8 mouse cellular contexts compared by ENCODE assay signal in genomic region chr7:121975031-121975430, GRCm38 (mm10). TPM values are rescaled to one million over a fixed set of nuclear protein-coding genes. Genes with fewer than 3 reads are reported as not detected.
DNase-seq lines count a peak whose midpoint lies in the region; ATAC-seq and TF ChIP-seq lines count a peak whose summit lies in the region.

No protein-coding gene starts in this region.

- H3K36me3 ChIP-seq in stomach, postnatal 0 days (ENCODE audit: control insufficient read depth, insufficient read depth, low read length): peaks cover 5% of the 10 kb centered on the region; the same call in 1 of the 2 replicates

- no peak overlapping the region for H3K27ac ChIP-seq in gastrocnemius, adult 2 months
- H3K27ac ChIP-seq in stomach, postnatal 0 days (replicated peaks): no peak overlapping the region

- H3K9me3 ChIP-seq in stomach, postnatal 0 days (ENCODE audit: control insufficient read depth, low read length): no peaks in the 10 kb centered on the region

- H3K4me3 ChIP-seq in gastrocnemius, adult 2 months: no peak overlapping the region
- no peak overlapping the region for H3K4me3 ChIP-seq in stomach, postnatal 0 days (ENCODE audit: low read depth, low read length)

- DNase-seq in gastrocnemius, adult 2 months: peak; percentile 55
- no peak for DNase-seq in gastrocnemius, postnatal 25 days
- DNase-seq in urinary bladder, postnatal 14 days (ENCODE audit: low spot score): peak; percentile 79
- no peak for DNase-seq in urinary bladder, postnatal 10 days (ENCODE audit: low spot score)
- peak; percentile 74 to 88 for DNase-seq in cerebellum, postnatal 25 days
- peak; percentile 60 for DNase-seq in kidney, adult 9 months
- DNase-seq in stomach, postnatal 0 days (ENCODE audit: low spot score): peak; percentile 68

- WGBS in stomach, postnatal 0 days: 53% methylated on average over 4 of the region's 4 CpGs

- intact Hi-C loops in gastrocnemius, adult 2 months (cut with DNase I): loop anchor here (5.0 kb wide), 1 partner anchor 243 kb away; the partner anchor contains the start of gene Scnn1g

- no peaks in the 10 kb centered on the region for H3K4me1 ChIP-seq in stomach, postnatal 0 days (replicated peaks; ENCODE audit: control insufficient read depth, insufficient read depth)

- H3K4me2 ChIP-seq in stomach, postnatal 0 days (replicated peaks; ENCODE audit: low read depth): no peak overlapping the region

- ATAC-seq in megakaryocyte, adult 5-6 weeks (ENCODE audit: poor library complexity, severe bottlenecking): peak; percentile 66
- no peak for ATAC-seq in stomach, postnatal 0 days (ENCODE audit: low FRiP score, low TSS enrichment)

- no peak overlapping the region for H3K9ac ChIP-seq in stomach, postnatal 0 days (ENCODE audit: low read length)

- TF ChIP-seq EP300 in stomach, postnatal 0 days (optimal IDR thresholded peaks at IDR 0.05): no peak

- no peaks in the 10 kb centered on the region for H3K27me3 ChIP-seq in stomach, postnatal 0 days (ENCODE audit: control insufficient read depth, insufficient read depth, low read length)

- TF ChIP-seq CTCF in gastrocnemius, adult 2 months (IDR thresholded peaks at IDR 0.05): peak; percentile 67
- TF ChIP-seq CTCF in stomach, postnatal 0 days (IDR thresholded peaks at IDR 0.05; ENCODE audit: low read depth): peak; percentile 86

RNA-seq across cellular contexts. Expression of gene Cog7, which starts 6.5 kb away (rescaled TPM):
- 10 to 100 TPM; 10.5 to 13.9 TPM for total RNA-seq in gastrocnemius, adult 2 months (2021)
- 1 to 10 TPM; 8.3 to 8.7 TPM for total RNA-seq in gastrocnemius, postnatal 25 days (2021)
- total RNA-seq in megakaryocyte, adult 5-6 weeks (2015): 7.6 and 7.7 TPM in 2 replicates
- total RNA-seq in megakaryocyte, adult 5-6 weeks (2017): 7.8 and 8.3 TPM in 2 replicates
- polyA plus RNA-seq in stomach, postnatal 0 days (2015; fragmentation: Nextera tagmentation; extraction: Ambion mirVana): 14.1 and 14.5 TPM in 2 replicates

RNA-seq across cellular contexts. Expression of gene Gga2, which starts 46.0 kb away (rescaled TPM):
- total RNA-seq in gastrocnemius, adult 2 months (2021): 10 to 100 TPM; 12.2 to 13.5 TPM
- total RNA-seq in gastrocnemius, postnatal 25 days (2021): 10 to 100 TPM; 13.2 to 22.4 TPM
- total RNA-seq in megakaryocyte, adult 5-6 weeks (2015): 3.9 and 5.2 TPM in 2 replicates
- total RNA-seq in megakaryocyte, adult 5-6 weeks (2017): 3.4 and 5.1 TPM in 2 replicates
- 31.5 and 33.5 TPM in 2 replicates for polyA plus RNA-seq in stomach, postnatal 0 days (2015; fragmentation: Nextera tagmentation; extraction: Ambion mirVana)

Comparison
In these comparisons a context has a peak if more than half of its experiments do, and no peak if none do; other contexts are left out.
1. DNase-seq: peak in gastrocnemius, adult 2 months (single experiment), urinary bladder, postnatal 14 days (single experiment), cerebellum, postnatal 25 days (2 of 2), kidney, adult 9 months (single experiment) and stomach, postnatal 0 days (single experiment); none in gastrocnemius, postnatal 25 days (single experiment) and urinary bladder, postnatal 10 days (single experiment).